Mouse (Mus musculus) brain, embryonic 14.5 days (tissue): ENCODE data around the gene Fgr.
A peak's percentile ranks its signal among the peaks of the same experiment; 100 is the strongest.

Experiments used
- CTCF ChIP-seq: fragments of 200-500 bp; IDR thresholded peaks from 2 replicates; pipeline ENCODE4 v1.5.1; 2012; ENCODE audit warnings: inconsistent platforms, mild to moderate bottlenecking, moderate library complexity, borderline replicate concordance; ENCODE audit not compliant: insufficient read depth, insufficient read length; ENCODE audit errors: extremely low read depth
- POLR2A ChIP-seq: fragments of 200-500 bp; IDR thresholded peaks from 2 replicates; pipeline ENCODE4 v1.6.1; 2012; ENCODE audit warnings: mild to moderate bottlenecking, inconsistent platforms, borderline replicate concordance; ENCODE audit not compliant: poor library complexity, insufficient read depth, insufficient read length, severe bottlenecking; ENCODE audit errors: extremely low read depth

GRCm38 (mm10) chr4:132930784-132931183, 43.1 kb upstream of the Fgr start:
- TF ChIP-seq CTCF (peak; percentile 64), POLR2A (no peak)
